Mouse (Mus musculus): Measurements from ENCODE around the gene Rars2.

Gene Rars2

GRCm38 (mm10) chr4:34640731-34641130 lies 26.0 kb downstream of the Rars2 start:
- no peak for DNase-seq (ENCODE audit: low spot score in 2 of 2)

GRCm38 (mm10) chr4:34644779-34645178 lies 30.0 kb downstream of the Rars2 start:
- DNase-seq (ENCODE audit: low spot score in 2 of 2): no peak

- DNase-seq (ENCODE audit: low spot score in 2 of 2): no peak
Measured at GRCm38 (mm10) chr4:34653179-34653578, 38.4 kb downstream of the Rars2 start.

GRCm38 (mm10) chr4:34656101-34656500 lies 41.3 kb downstream of the Rars2 start:
- no peak for DNase-seq (ENCODE audit: low spot score in 2 of 2)

- DNase-seq (ENCODE audit: low spot score in 2 of 2): no peak
Measured at GRCm38 (mm10) chr4:34659012-34659411, 44.3 kb downstream of the Rars2 start.

- no peak for DNase-seq (ENCODE audit: low spot score in 2 of 2)
Measured at GRCm38 (mm10) chr4:34661514-34661913, 46.8 kb downstream of the Rars2 start.

- no peak for DNase-seq (ENCODE audit: low spot score in 2 of 2)
Measured at GRCm38 (mm10) chr4:34661927-34662326, 47.2 kb downstream of the Rars2 start.

- DNase-seq (ENCODE audit: low spot score in 2 of 2): no peak
Measured at GRCm38 (mm10) chr4:34667923-34668322, 53.2 kb downstream of the Rars2 start.

GRCm38 (mm10) chr4:34673721-34674120 lies 59.0 kb downstream of the Rars2 start:
- no peak for DNase-seq (ENCODE audit: low spot score in 2 of 2)

GRCm38 (mm10) chr4:34680530-34680929 lies 65.8 kb downstream of the Rars2 start:
- no peak for DNase-seq (ENCODE audit: low spot score in 2 of 2)

- DNase-seq (ENCODE audit: low spot score in 2 of 2): peak; percentile 91 to 93
Measured at GRCm38 (mm10) chr4:34686874-34687567, 72.3 kb downstream of the Rars2 start, which contains the start of gene Slc35a1. Slc35a1 (minus strand) TSS chr4:34687438.

- no peak for DNase-seq (ENCODE audit: low spot score in 2 of 2)
Measured at GRCm38 (mm10) chr4:34688021-34688420, 73.3 kb downstream of the Rars2 start.

GRCm38 (mm10) chr4:34701528-34701927 lies 86.8 kb downstream of the Rars2 start:
- peak; percentile 35 to 61 for DNase-seq (ENCODE audit: low spot score in 2 of 2)

- DNase-seq (ENCODE audit: low spot score in 2 of 2): no peak
Measured at GRCm38 (mm10) chr4:34702231-34702630, 87.5 kb downstream of the Rars2 start.

GRCm38 (mm10) chr4:34703029-34703428 lies 88.3 kb downstream of the Rars2 start:
- DNase-seq (ENCODE audit: low spot score in 2 of 2): no peak

- DNase-seq (ENCODE audit: low spot score in 2 of 2): no peak
Measured at GRCm38 (mm10) chr4:34707248-34707647, 92.5 kb downstream of the Rars2 start.

GRCm38 (mm10) chr4:34708127-34708526 lies 93.4 kb downstream of the Rars2 start:
- DNase-seq (ENCODE audit: low spot score in 2 of 2): no peak

All from natural killer cell, adult 2 months (primary cell).